Mouse (Mus musculus) adrenal gland, adult (tissue): ENCODE measurements around the gene Myom1.

Experiments used
- DNase-seq, 2 experiments: peaks; one replicate each; pipeline ENCODE4 v3.0.0; 2022 to 2023; ENCODE audit warnings: low spot score in 1 of 2; ENCODE audit not compliant: inconsistent age in 2 of 2

Gene Myom1

GRCm38 (mm10) chr17:71013105-71013504, 10.7 kb downstream of the Myom1 start:
- DNase-seq: no peak

GRCm38 (mm10) chr17:71014911-71015310, 12.5 kb downstream of the Myom1 start:
- no peak for DNase-seq

DNA sequence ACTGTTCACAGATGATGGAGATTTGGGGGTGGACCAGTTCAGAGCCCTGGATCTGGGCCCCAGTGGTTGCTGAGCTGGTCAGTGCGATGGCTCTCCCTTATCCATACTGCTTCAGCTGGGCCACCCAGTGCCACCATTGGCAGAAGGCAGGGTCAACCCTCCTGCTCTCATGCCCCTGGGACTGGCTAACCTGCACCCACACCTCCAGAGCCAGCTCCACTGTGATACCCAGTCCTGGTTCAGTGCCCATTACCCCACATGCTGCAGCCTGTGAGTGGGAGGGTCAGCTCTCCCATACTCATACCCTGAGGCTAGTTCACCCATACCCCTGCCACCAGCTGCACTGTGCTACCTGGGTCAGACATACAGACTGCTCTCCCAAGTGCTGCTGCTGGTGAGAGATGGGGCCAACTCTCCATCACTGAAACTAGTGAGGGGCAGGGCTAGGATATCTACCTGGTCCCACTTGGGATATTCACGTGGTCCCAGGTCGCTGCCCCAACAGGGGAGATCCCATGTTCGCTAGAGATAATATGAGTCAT, 15.1 kb downstream of the Myom1 start:
- DNase-seq: no peak

DNA sequence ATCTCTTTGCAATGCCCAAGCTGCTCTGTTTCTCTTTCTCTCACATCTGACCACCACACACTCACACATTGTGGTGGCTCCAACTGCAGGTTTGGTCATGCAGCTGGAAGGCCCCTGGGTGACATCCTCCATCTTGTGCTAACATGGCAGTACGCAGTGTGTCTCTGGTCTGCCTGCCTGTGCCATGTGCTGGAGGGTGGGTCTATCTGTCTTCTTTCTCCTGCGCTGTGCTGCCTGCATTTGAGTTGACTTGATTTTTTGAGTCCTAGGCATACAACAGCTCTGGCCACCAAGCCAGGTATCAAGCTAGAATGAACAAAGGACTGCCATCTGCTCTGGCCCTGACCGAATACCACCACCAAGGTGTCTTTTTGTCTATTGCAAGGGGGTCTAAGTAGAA, 15.7 kb downstream of the Myom1 start:
- DNase-seq: no peak

GRCm38 (mm10) chr17:71018616-71019308, 16.3 kb downstream of the Myom1 start:
- DNase-seq: no peak

GRCm38 (mm10) chr17:71019309-71019655, 16.8 kb downstream of the Myom1 start:
- DNase-seq: no peak

DNA sequence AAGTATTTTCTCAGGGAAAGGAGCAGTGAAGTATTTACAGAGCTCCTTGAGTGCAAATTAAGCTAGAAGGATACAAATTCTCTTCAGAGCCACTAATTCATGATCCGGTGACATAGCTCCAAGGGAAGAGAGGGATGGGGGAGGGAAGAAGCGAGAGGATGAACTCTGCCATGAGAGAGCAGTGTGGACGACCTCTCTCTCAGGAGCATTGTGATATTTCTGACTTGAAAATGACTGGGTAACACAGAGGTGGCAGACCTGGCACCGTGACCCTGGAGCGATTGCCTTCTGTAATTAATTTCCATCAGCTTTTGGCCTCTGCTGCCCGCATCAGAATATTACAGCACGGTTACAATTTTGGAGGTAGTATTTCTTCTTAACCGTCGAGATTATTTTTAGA, 17.4 kb downstream of the Myom1 start:
- DNase-seq: no peak

- no peak for DNase-seq
Measured at GRCm38 (mm10) chr17:71022841-71023240, 20.4 kb downstream of the Myom1 start.

GRCm38 (mm10) chr17:71024071-71024470, 21.6 kb downstream of the Myom1 start:
- no peak for DNase-seq

DNA sequence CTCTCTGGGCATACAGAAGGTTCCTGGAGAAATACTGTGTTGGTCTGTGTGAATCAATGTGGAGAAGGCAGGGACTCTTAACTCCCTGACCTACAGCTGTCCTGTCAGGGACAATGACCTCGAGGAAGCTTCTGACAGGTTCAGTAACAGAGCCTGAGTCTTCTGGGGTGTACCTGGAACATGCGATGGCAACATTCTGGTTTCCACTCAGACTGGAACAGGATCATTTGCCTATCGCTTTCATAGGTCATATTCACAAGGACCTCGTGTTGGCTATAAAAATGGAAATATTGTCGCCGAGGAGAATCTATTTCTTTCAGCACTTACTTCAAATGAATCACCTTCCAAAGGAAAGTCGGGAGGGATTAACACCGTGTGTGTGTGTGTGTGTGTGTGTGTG, 23.5 kb downstream of the Myom1 start:
- DNase-seq: no peak

- DNase-seq: no peak
Measured at GRCm38 (mm10) chr17:71027186-71027585, 24.8 kb downstream of the Myom1 start.

DNA sequence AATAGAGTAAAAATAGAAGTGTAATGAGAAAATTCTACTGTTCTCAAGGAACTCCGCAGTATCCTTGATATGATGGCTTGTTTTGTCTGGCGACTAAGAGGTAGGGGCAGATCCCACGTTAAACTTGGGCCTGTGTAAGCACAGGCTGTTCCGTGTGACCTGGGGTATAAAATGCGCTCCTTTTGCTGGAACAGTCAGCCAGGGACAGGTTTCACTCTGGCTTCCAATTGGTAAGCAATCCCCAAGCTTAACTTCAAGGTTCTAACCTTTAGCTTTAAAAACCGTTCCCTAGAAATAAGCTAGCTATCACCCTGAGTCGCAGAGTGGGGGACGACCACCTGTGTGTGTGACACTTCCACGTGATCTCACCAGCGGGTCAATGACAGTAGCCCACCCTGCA, 30.3 kb downstream of the Myom1 start:
- no peak for DNase-seq

GRCm38 (mm10) chr17:71034472-71034871, 32.0 kb downstream of the Myom1 start:
- DNase-seq: no peak

GRCm38 (mm10) chr17:71037188-71037587, 34.8 kb downstream of the Myom1 start:
- no peak for DNase-seq

GRCm38 (mm10) chr17:71038812-71039211, 36.4 kb downstream of the Myom1 start:
- DNase-seq: no peak

GRCm38 (mm10) chr17:71039851-71040581, 37.6 kb downstream of the Myom1 start:
- DNase-seq: no peak

DNA sequence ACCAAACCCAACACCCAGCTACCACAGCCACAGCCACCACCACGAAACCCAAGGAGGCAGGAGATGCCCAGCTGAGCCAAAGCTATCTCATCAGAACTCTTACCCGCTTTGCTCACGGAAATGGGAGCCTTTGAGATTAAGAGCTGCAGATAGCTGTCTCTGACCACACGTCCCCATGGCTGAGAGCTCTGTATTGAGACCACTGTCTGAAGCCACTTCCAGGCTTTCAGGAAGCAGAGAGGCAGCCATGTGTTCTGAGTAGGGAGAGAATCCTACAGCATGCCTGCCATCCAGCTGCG, 38.1 kb downstream of the Myom1 start:
- DNase-seq: no peak

GRCm38 (mm10) chr17:71042645-71043044, 40.2 kb downstream of the Myom1 start:
- DNase-seq: no peak

DNA sequence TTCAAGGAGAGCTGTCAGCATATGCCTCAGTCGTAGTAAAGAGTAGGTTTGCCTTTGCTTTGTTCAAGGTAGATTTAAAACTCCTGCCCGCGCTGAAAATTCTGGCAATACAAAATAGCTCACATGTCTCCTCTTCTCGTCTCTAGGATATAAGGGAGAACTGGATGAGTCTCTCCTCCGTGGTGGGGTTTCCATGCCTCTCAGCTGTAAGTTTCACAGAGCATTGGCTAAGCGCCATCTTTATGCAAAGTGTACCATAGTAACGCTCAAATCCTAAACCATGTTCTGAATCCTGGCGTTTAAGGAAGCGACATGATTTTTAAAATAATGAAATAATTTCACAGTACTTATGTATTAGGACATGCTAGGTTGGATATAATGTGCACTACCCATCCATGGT, 43.2 kb downstream of the Myom1 start:
- DNase-seq: no peak

DNA sequence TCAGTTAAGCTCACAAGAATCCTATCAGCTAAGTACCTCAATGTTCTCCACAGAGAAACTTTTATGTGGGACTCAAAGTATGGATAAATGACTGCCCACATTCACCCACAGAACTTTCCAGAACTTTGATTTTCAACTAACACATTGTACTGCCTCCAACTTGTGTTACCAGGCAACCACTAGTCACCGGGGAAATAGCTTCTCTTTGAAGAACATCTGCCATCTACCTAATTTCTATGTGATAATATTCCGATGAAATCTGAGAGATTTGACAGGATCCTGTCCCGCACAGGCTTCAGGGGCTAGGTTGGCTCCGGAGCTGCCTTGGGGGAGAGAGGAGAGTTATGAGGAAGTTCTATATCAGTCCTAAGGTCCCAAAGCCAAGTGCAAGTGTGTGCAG, 44.4 kb downstream of the Myom1 start:
- no peak for DNase-seq

GRCm38 (mm10) chr17:71049292-71049691, 46.9 kb downstream of the Myom1 start:
- DNase-seq: no peak

GRCm38 (mm10) chr17:71053134-71053708, 50.8 kb downstream of the Myom1 start:
- DNase-seq: no peak
